Mouse (Mus musculus) cerebellum, adult 11 months (tissue): ENCODE results near the gene Psg16.
A peak's percentile ranks its signal among the peaks of the same experiment; 100 is the strongest.
"Not testable (repeated sequence)": the region's sequence is repeated elsewhere in the genome, so short reads cannot be mapped to it uniquely, and the experiment has no call there.

Experiments
- DNase-seq: peaks from one replicate; pipeline ENCODE4 v3.0.0; 2022

The Psg16 gene

GRCm38 (mm10) chr7:17056081-17056581 is 17.7 kb upstream of the Psg16 start:
- peak; percentile 92 for DNase-seq

GRCm38 (mm10) chr7:17056601-17057523 is 17.0 kb upstream of the Psg16 start:
- no peak for DNase-seq

- DNase-seq = no peak
Measured at GRCm38 (mm10) chr7:17058071-17058689, 15.7 kb upstream of the Psg16 start.

- no peak for DNase-seq
Measured at GRCm38 (mm10) chr7:17058816-17059462, 14.9 kb upstream of the Psg16 start.

- DNase-seq = no peak
Measured at GRCm38 (mm10) chr7:17059463-17059844, 14.4 kb upstream of the Psg16 start.

- DNase-seq = peak; percentile 86
Measured at GRCm38 (mm10) chr7:17060031-17060781, 13.6 kb upstream of the Psg16 start.

GRCm38 (mm10) chr7:17060782-17061605 is 12.8 kb upstream of the Psg16 start:
- DNase-seq = no peak

GRCm38 (mm10) chr7:17062389-17062788 is 11.5 kb upstream of the Psg16 start, which contains the start of gene Hif3a:
Gene Hif3a (minus strand): TSS chr7:17062427.
- DNase-seq = no peak

GRCm38 (mm10) chr7:17062845-17063244 is 11.0 kb upstream of the Psg16 start:
- no peak for DNase-seq

GRCm38 (mm10) chr7:17065620-17066019 is 8.2 kb upstream of the Psg16 start:
- no peak for DNase-seq

- DNase-seq = peak; percentile 83
Measured at GRCm38 (mm10) chr7:17066412-17066811, 7.4 kb upstream of the Psg16 start.

GRCm38 (mm10) chr7:17067000-17067399 is 6.8 kb upstream of the Psg16 start:
- no peak for DNase-seq

- DNase-seq = not testable (repeated sequence)
Measured at GRCm38 (mm10) chr7:17067651-17068050, 6.2 kb upstream of the Psg16 start.

GRCm38 (mm10) chr7:17073513-17073903 is 332 bp upstream of the Psg16 start:
- no peak for DNase-seq

- DNase-seq = no peak
Measured at GRCm38 (mm10) chr7:17076542-17076941, 2.7 kb downstream of the Psg16 start.

- DNase-seq = peak; percentile 76
Measured at GRCm38 (mm10) chr7:17078076-17078654, 4.3 kb downstream of the Psg16 start.

GRCm38 (mm10) chr7:17082766-17083165 is 8.9 kb downstream of the Psg16 start:
- no peak for DNase-seq

GRCm38 (mm10) chr7:17087731-17088130 is 13.9 kb downstream of the Psg16 start:
- DNase-seq = no peak

- DNase-seq = no peak
Measured at GRCm38 (mm10) chr7:17090058-17090585, 16.3 kb downstream of the Psg16 start.

GRCm38 (mm10) chr7:17091280-17091679 is 17.4 kb downstream of the Psg16 start:
- no peak for DNase-seq

GRCm38 (mm10) chr7:17101631-17102030 is 27.8 kb downstream of the Psg16 start:
- not testable (repeated sequence) for DNase-seq
